Comparison of ENCODE assay signal across 18 mouse cellular contexts in the genomic region with DNA sequence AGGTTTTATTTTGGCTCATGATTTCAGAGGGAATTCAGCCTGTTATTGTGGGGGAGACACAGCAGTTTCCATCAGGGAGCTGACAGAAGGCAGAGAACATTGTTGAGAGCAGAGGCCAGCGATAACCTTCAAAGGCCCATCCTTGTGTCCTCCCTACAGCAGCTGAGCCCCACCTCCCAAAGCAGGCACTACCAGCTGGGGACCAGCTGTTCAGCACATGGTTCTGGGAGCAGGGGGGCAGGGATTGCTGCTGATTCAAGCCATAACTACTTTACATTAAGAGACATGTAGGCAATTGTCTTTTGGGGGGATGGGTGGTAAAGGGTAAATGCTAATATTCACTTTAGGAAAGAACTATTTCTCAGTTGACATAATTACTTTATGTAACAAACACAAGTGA. TPM values are rescaled to one million over a fixed set of nuclear protein-coding genes. Genes with fewer than 3 reads are reported as not detected.
DNase-seq lines count a peak whose midpoint lies in the region; ATAC-seq and TF ChIP-seq lines count a peak whose summit lies in the region.
"Had no signal": no experiment of that assay in that cellular context is flagged by ENCODE, and none has a peak within 500 bp of the region (broad histone marks: within the 10 kb centered on the region; RNA-seq: fewer than 3 reads in every experiment).

No protein-coding gene starts in this region.

- H3K4me2 ChIP-seq in hindbrain, embryonic 11.5 days (replicated peaks; ENCODE audit: low read depth, low read length) = no peak overlapping the region
- H3K4me2 ChIP-seq in hindbrain, embryonic 14.5 days (replicated peaks) = no peak overlapping the region
- no peak overlapping the region for H3K4me2 ChIP-seq in midbrain, embryonic 11.5 days
- no peak overlapping the region for H3K4me2 ChIP-seq in midbrain, embryonic 13.5 days (replicated peaks)
- no peak overlapping the region for H3K4me2 ChIP-seq in limb, embryonic 14.5 days (replicated peaks; ENCODE audit: low read depth, low read length, severe bottlenecking)
- no peak overlapping the region for H3K4me2 ChIP-seq in forebrain, embryonic 12.5 days
- H3K4me2 ChIP-seq: heart, embryonic 15.5 days; limb, embryonic 15.5 days had no signal

- peak; percentile 54 for DNase-seq in hindbrain, embryonic 11.5 days (ENCODE audit: low spot score)
- no peak for DNase-seq in hindbrain, embryonic 14.5 days (ENCODE audit: low spot score)
- peak; percentile 82 for DNase-seq in midbrain, embryonic 11.5 days (ENCODE audit: low spot score, missing footprints)
- peak; percentile 44 for DNase-seq in limb, embryonic 14.5 days (ENCODE audit: low spot score)
- DNase-seq: adrenal gland, postnatal 36 days; cerebellum, adult 11 months; cerebellum, postnatal 14 days; heart, postnatal 36 days; kidney, postnatal 25 days had no signal

- no peaks in the 10 kb centered on the region for H3K36me3 ChIP-seq in hindbrain, embryonic 11.5 days (ENCODE audit: control insufficient read depth, insufficient read depth, low read length)
- no peaks in the 10 kb centered on the region for H3K36me3 ChIP-seq in hindbrain, embryonic 14.5 days (replicated peaks; ENCODE audit: control insufficient read depth, insufficient read depth)
- no peaks in the 10 kb centered on the region for H3K36me3 ChIP-seq in midbrain, embryonic 11.5 days (ENCODE audit: control insufficient read depth, insufficient read depth, low read length)
- no peaks in the 10 kb centered on the region for H3K36me3 ChIP-seq in midbrain, embryonic 13.5 days
- no peaks in the 10 kb centered on the region for H3K36me3 ChIP-seq in limb, embryonic 14.5 days (ENCODE audit: control insufficient read depth, insufficient read depth, low read length)
- H3K36me3 ChIP-seq in forebrain, embryonic 12.5 days (replicated peaks) = no peaks in the 10 kb centered on the region
- H3K36me3 ChIP-seq: heart, embryonic 15.5 days; limb, embryonic 15.5 days had no signal

- no peak for TF ChIP-seq POLR2A in limb, embryonic 14.5 days (IDR thresholded peaks at IDR 0.05; ENCODE audit: borderline replicate concordance, extremely low read depth, insufficient read depth, insufficient read length)

- H3K27me3 ChIP-seq in hindbrain, embryonic 11.5 days (ENCODE audit: control insufficient read depth, insufficient read depth, low read length) = no peaks in the 10 kb centered on the region
- no peaks in the 10 kb centered on the region for H3K27me3 ChIP-seq in hindbrain, embryonic 14.5 days (ENCODE audit: control insufficient read depth, insufficient read depth, low read length)
- no peaks in the 10 kb centered on the region for H3K27me3 ChIP-seq in midbrain, embryonic 11.5 days (ENCODE audit: control insufficient read depth, insufficient read depth, low read length)
- H3K27me3 ChIP-seq in midbrain, embryonic 13.5 days = no peaks in the 10 kb centered on the region
- no peaks in the 10 kb centered on the region for H3K27me3 ChIP-seq in limb, embryonic 14.5 days (ENCODE audit: control insufficient read depth, insufficient read depth, low read length)
- H3K27me3 ChIP-seq in forebrain, embryonic 12.5 days = no peaks in the 10 kb centered on the region
- H3K27me3 ChIP-seq: heart, embryonic 15.5 days; limb, embryonic 15.5 days had no signal

- no peak overlapping the region for H3K27ac ChIP-seq in hindbrain, embryonic 11.5 days (ENCODE audit: low read depth, low read length)
- no peak overlapping the region for H3K27ac ChIP-seq in hindbrain, embryonic 14.5 days
- H3K27ac ChIP-seq in midbrain, embryonic 11.5 days (ENCODE audit: low read depth, low read length) = no peak overlapping the region
- H3K27ac ChIP-seq in midbrain, embryonic 13.5 days = no peak overlapping the region
- H3K27ac ChIP-seq in limb, embryonic 14.5 days (replicated peaks; ENCODE audit: low read depth, low read length) = no peak overlapping the region
- H3K27ac ChIP-seq in forebrain, embryonic 12.5 days = no peak overlapping the region
- H3K27ac ChIP-seq: heart, embryonic 15.5 days; hindbrain, postnatal 0 days; layer of hippocampus, adult 2 months; limb, embryonic 15.5 days; liver, embryonic 14.5 days had no signal

- no peaks in the 10 kb centered on the region for H3K4me1 ChIP-seq in hindbrain, embryonic 11.5 days (replicated peaks; ENCODE audit: control insufficient read depth, insufficient read depth, low read length)
- no peaks in the 10 kb centered on the region for H3K4me1 ChIP-seq in hindbrain, embryonic 14.5 days (replicated peaks; ENCODE audit: control insufficient read depth, insufficient read depth, low read length)
- H3K4me1 ChIP-seq in midbrain, embryonic 11.5 days (ENCODE audit: control insufficient read depth, insufficient read depth, low read length) = no peaks in the 10 kb centered on the region
- H3K4me1 ChIP-seq in midbrain, embryonic 13.5 days (replicated peaks) = no peaks in the 10 kb centered on the region
- no peaks in the 10 kb centered on the region for H3K4me1 ChIP-seq in limb, embryonic 14.5 days (ENCODE audit: control insufficient read depth, insufficient read depth, low read length)
- no peaks in the 10 kb centered on the region for H3K4me1 ChIP-seq in forebrain, embryonic 12.5 days
- H3K4me1 ChIP-seq: limb, embryonic 15.5 days had no signal

- ATAC-seq in hindbrain, embryonic 11.5 days (ENCODE audit: low FRiP score) = no peak
- no peak for ATAC-seq in hindbrain, embryonic 14.5 days (ENCODE audit: low FRiP score)
- no peak for ATAC-seq in midbrain, embryonic 11.5 days (ENCODE audit: low FRiP score)
- no peak for ATAC-seq in midbrain, embryonic 13.5 days
- no peak for ATAC-seq in limb, embryonic 14.5 days (ENCODE audit: low FRiP score, low read depth)
- ATAC-seq in forebrain, embryonic 12.5 days (ENCODE audit: low FRiP score) = no peak
- ATAC-seq in CD4-positive, CD25-positive, alpha-beta regulatory T cell, adult 4 months = no peak
- ATAC-seq: hindbrain, postnatal 0 days; intestine, embryonic 16.5 days had no signal

- H3K4me3 ChIP-seq in hindbrain, embryonic 11.5 days (ENCODE audit: low read depth, low read length) = no peak overlapping the region
- no peak overlapping the region for H3K4me3 ChIP-seq in hindbrain, embryonic 14.5 days (replicated peaks; ENCODE audit: low read length)
- no peak overlapping the region for H3K4me3 ChIP-seq in midbrain, embryonic 11.5 days (ENCODE audit: low read depth, low read length)
- H3K4me3 ChIP-seq in midbrain, embryonic 13.5 days (replicated peaks) = no peak overlapping the region
- H3K4me3 ChIP-seq in limb, embryonic 14.5 days (replicated peaks; ENCODE audit: low read length) = no peak overlapping the region
- no peak overlapping the region for H3K4me3 ChIP-seq in forebrain, embryonic 12.5 days (replicated peaks)
- H3K4me3 ChIP-seq: heart, embryonic 15.5 days; layer of hippocampus, adult 2 months; limb, embryonic 15.5 days had no signal

- WGBS in hindbrain, embryonic 11.5 days = 58% methylated on average over 1 of the region's 1 CpGs
- WGBS in hindbrain, embryonic 14.5 days = 36% methylated on average over 1 of the region's 1 CpGs
- WGBS in midbrain, embryonic 11.5 days = 67% methylated on average over 1 of the region's 1 CpGs
- WGBS in midbrain, embryonic 13.5 days = 47% methylated on average over 1 of the region's 1 CpGs
- 41% methylated on average over 1 of the region's 1 CpGs for WGBS in limb, embryonic 14.5 days
- 72% methylated on average over 1 of the region's 1 CpGs for WGBS in forebrain, embryonic 12.5 days

- H3K9ac ChIP-seq in hindbrain, embryonic 11.5 days (ENCODE audit: low read depth, low read length) = no peak overlapping the region
- H3K9ac ChIP-seq in hindbrain, embryonic 14.5 days = no peak overlapping the region
- H3K9ac ChIP-seq in midbrain, embryonic 11.5 days (ENCODE audit: low read length) = no peak overlapping the region
- H3K9ac ChIP-seq in midbrain, embryonic 13.5 days (replicated peaks) = no peak overlapping the region
- H3K9ac ChIP-seq in limb, embryonic 14.5 days (ENCODE audit: low read depth, low read length, severe bottlenecking) = no peak overlapping the region
- no peak overlapping the region for H3K9ac ChIP-seq in forebrain, embryonic 12.5 days
- H3K9ac ChIP-seq: heart, embryonic 15.5 days; limb, embryonic 15.5 days; liver, embryonic 14.5 days had no signal

- H3K9me3 ChIP-seq in hindbrain, embryonic 11.5 days (ENCODE audit: control insufficient read depth, low read length) = no peaks in the 10 kb centered on the region
- H3K9me3 ChIP-seq in hindbrain, embryonic 14.5 days (ENCODE audit: control insufficient read depth, low read length) = no peaks in the 10 kb centered on the region
- no peaks in the 10 kb centered on the region for H3K9me3 ChIP-seq in midbrain, embryonic 11.5 days (ENCODE audit: control insufficient read depth, low read length)
- no peaks in the 10 kb centered on the region for H3K9me3 ChIP-seq in midbrain, embryonic 13.5 days
- no peaks in the 10 kb centered on the region for H3K9me3 ChIP-seq in limb, embryonic 14.5 days (ENCODE audit: control insufficient read depth, low read length)
- no peaks in the 10 kb centered on the region for H3K9me3 ChIP-seq in forebrain, embryonic 12.5 days
- H3K9me3 ChIP-seq: heart, embryonic 15.5 days; limb, embryonic 15.5 days had no signal

RNA-seq across cellular contexts. Expression of a gene that starts 17.7 kb away (rescaled TPM):
- 33.3 and 37.2 TPM in 2 replicates for polyA plus RNA-seq in hindbrain, embryonic 11.5 days (2014; fragmentation: Nextera tagmentation; extraction: Ambion mirVana)
- polyA plus RNA-seq in hindbrain, embryonic 14.5 days (2014; fragmentation: Nextera tagmentation; extraction: Ambion mirVana) = 22.5 and 23.1 TPM in 2 replicates
- polyA plus RNA-seq in midbrain, embryonic 11.5 days (2014; fragmentation: Nextera tagmentation; extraction: Ambion mirVana) = 40.4 and 43.5 TPM in 2 replicates
- 20.9 and 21.2 TPM in 2 replicates for polyA plus RNA-seq in midbrain, embryonic 13.5 days (2015; fragmentation: Nextera tagmentation; extraction: Ambion mirVana)
- 37.6 and 40.6 TPM in 2 replicates for polyA plus RNA-seq in limb, embryonic 14.5 days (2012; rRNA removed)
- 46.7 and 50.7 TPM in 2 replicates for polyA plus RNA-seq in limb, embryonic 14.5 days (2014; fragmentation: Nextera tagmentation; extraction: Ambion mirVana)
- polyA plus RNA-seq in forebrain, embryonic 12.5 days (2016; fragmentation: Nextera tagmentation; extraction: Ambion mirVana) = 41.3 and 41.9 TPM in 2 replicates
- polyA plus RNA-seq in CD4-positive, CD25-positive, alpha-beta regulatory T cell, adult 4 months (2017; shearing (Covaris generic)) = 10 to 100 TPM; 63.3 to 68.7 TPM
